Mouse (Mus musculus): ENCODE data around the gene Banf1. TPM values are rescaled to one million over a fixed set of nuclear protein-coding genes. Genes with fewer than 3 reads are reported as not detected.

The Banf1 gene
- total RNA-seq, 2 experiments from 2014 or later = 234 to 244 TPM

Other genes with a start within 250 kb of the Banf1 start
- 10 to 100 TPM; 43.7 to 43.8 TPM for gene Klc2, start 248.6 kb downstream of the Banf1 start, total RNA-seq (2021)
- 10 to 100 TPM; 27.6 to 28.7 TPM for gene Pacs1, start 94.0 kb downstream of the Banf1 start, total RNA-seq (2021)
- 100 to 1,000 TPM; 136 to 139 TPM for gene Sf3b2, start 71.7 kb downstream of the Banf1 start, total RNA-seq (2021)
- gene Gal3st3, start 68.8 kb downstream of the Banf1 start, total RNA-seq (2021) = 1 to 10 TPM; 7.4 to 9.3 TPM
- not detected for gene Catsper1, start 31.4 kb downstream of the Banf1 start, total RNA-seq (2021)
- 1 to 10 TPM in 1 of 2 experiments, under 1 TPM in 1; 0.81 to 3.0 TPM for gene Cst6, start 17.6 kb downstream of the Banf1 start, total RNA-seq (2021)
- gene Eif1ad, start 427 bp downstream of the Banf1 start, total RNA-seq (2021) = 10 to 100 TPM; 35.0 to 37.3 TPM
- gene Sart1, start 21.5 kb upstream of the Banf1 start, total RNA-seq (2021) = 10 to 100 TPM; 52.6 to 54.1 TPM
- gene Tsga10ip, start 35.4 kb upstream of the Banf1 start, total RNA-seq (2021) = under 1 TPM; 0.45 to 0.48 TPM
- gene Drap1, start 57.8 kb upstream of the Banf1 start, total RNA-seq (2021) = 100 to 1,000 TPM; 231 to 246 TPM
- 10 to 100 TPM; 35.2 to 35.3 TPM for gene AI837181, start 58.0 kb upstream of the Banf1 start, total RNA-seq (2021)
- not detected for gene Fosl1, start 80.4 kb upstream of the Banf1 start, total RNA-seq (2021)
- gene Ccdc85b, start 90.7 kb upstream of the Banf1 start, total RNA-seq (2021) = 10 to 100 TPM; 13.5 to 13.9 TPM
- gene Fibp, start 93.4 kb upstream of the Banf1 start, total RNA-seq (2021) = 100 to 1,000 TPM; 106 to 118 TPM
- under 1 TPM; 0.24 to 0.50 TPM for gene Ctsw, start 101.3 kb upstream of the Banf1 start, total RNA-seq (2021)
- gene Efemp2, start 106.8 kb upstream of the Banf1 start, total RNA-seq (2021) = 10 to 100 TPM; 36.7 to 37.8 TPM
- gene Mus81, start 121.2 kb upstream of the Banf1 start, total RNA-seq (2021) = 10 to 100 TPM; 27.9 to 32.9 TPM
- gene Cfl1, start 123.3 kb upstream of the Banf1 start, total RNA-seq (2021) = 100 to 1,000 TPM; 719 to 727 TPM
- gene 1700020D05Rik, start 136.6 kb upstream of the Banf1 start, total RNA-seq (2021) = 1 to 10 TPM; 1.5 to 2.1 TPM
- gene Snx32, start 143.4 kb upstream of the Banf1 start, total RNA-seq (2021) = 1 to 10 TPM; 7.8 to 7.9 TPM
- gene Ovol1, start 193.5 kb upstream of the Banf1 start, total RNA-seq (2021) = not detected
- gene Ap5b1, start 200.9 kb upstream of the Banf1 start, total RNA-seq (2021) = 1 to 10 TPM; 3.8 to 4.6 TPM
- 10 to 100 TPM; 92.4 to 94.5 TPM for gene Rnaseh2c, start 234.7 kb upstream of the Banf1 start, total RNA-seq (2021)
- gene Kat5, start 243.1 kb upstream of the Banf1 start, total RNA-seq (2021) = 10 to 100 TPM; 38.3 to 49.2 TPM